Mouse (Mus musculus) T-helper 1 cell (primary cell): ENCODE results near the gene Xpnpep3.
"Not testable (repeated sequence)": the region's sequence is repeated elsewhere in the genome, so short reads cannot be mapped to it uniquely, and the experiment has no call there.

Source experiments
- in situ Hi-C: fragments of 300-600 bp; cut with MboI, MseI; formaldehyde crosslinking; loops from one replicate; pipeline ENCODE4 v1.15.1; 2025; ENCODE audit warnings: high pct_unique_total_duplicates

The Xpnpep3 gene

DNA sequence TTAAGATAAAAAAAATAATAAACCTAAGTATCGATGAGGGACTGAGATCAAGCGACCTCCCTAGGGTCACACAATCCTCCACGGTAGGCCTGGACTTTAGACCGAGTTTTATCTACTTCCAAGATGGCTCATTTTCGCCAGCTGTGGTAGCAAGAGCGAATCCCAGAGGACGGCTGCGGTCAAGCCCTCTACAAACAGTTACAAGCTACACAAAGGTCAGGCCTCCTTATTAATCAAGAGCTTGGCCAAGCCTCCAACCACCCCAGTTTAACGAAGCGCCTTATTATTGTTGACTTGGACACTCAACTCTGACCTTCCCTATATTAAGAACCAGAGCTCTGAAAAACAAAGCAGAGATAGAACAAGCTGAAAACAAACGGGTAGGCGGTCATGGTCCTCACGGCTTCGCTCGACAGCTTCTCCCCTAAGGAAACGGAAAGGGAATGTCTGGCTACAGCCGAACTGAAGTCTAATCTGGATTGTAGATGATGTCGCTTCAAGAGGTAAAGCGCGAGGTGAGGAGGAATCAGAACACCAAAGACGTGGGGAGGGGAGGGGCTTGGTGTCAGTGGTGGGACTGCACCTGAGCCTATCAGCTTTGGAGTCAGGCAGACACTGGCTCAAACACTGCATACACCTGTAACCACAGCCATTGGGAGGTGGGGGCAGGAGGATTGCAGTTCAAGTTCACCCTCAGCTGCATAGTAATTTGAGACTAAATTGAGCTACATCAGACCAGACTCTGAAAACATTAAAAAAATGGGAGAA is 79.7 kb downstream of the Xpnpep3 start:
- in situ Hi-C loops = no loop called here

DNA sequence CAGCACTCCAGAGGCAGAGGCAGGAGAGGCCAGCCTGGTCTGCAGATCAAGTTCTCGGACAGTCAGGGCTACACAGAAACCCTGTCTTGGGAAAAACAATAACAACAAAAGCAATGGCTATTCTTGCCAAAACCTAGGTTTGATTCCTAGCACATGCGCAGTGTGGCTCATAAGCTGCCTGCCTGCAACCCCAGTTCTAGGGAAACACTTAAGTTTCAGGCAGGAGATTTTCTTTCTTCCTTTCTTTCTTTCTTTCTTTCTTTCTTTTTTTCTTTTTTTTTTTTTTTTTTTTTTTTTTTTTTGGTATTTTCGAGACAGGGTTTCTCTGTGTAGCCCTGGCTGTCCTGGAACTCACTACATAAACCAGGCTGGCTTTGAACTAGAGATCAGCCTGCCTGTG is 80.3 kb downstream of the Xpnpep3 start:
- in situ Hi-C loops = not testable (repeated sequence)

DNA sequence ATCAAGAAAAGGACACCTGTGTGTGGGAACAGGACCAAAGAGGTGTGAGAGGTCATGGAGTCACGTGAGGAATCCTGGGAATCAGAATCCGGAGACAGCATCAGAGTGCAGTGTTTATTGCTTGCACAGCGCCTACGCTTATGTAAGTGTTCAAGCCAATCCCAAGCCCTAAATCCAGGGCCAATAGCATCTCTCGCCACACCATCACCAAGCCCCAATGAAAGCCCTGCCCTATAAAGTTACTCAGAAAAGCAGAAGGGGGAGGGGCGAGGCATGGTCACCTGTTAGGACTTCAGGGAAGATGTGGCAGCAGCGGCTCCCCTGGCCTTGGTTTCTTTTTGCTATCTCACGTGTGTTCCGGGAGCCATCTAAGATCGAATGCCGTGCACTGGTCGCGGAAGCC is 81.0 kb downstream of the Xpnpep3 start:
- in situ Hi-C loops = no loop called here

- in situ Hi-C loops = no loop called here
Measured at GRCm38 (mm10) chr15:81482966-81483365, 83.0 kb downstream of the Xpnpep3 start.

- in situ Hi-C loops = no loop called here
Measured at GRCm38 (mm10) chr15:81483691-81484090, 83.8 kb downstream of the Xpnpep3 start.

DNA sequence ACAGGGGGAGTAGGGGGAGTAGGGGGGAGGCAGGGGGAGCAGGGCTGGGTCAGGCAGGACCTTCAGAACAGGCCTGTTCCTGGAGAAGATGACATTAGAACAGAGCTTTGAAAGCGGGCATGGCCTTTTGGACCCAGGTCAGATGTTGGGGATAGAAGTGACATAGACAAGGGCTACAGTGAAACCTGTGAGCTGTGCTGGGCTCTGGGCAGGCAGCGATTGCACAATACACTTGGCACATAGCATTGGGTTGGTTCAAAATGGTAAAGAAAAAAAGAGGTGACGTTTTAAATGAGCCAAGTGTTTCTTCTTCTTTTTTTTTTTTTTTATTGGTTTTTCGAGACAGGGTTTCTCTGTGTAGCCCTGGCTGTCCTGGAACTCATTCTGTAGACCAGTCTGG is 85.5 kb downstream of the Xpnpep3 start:
- in situ Hi-C loops = no loop called here

DNA sequence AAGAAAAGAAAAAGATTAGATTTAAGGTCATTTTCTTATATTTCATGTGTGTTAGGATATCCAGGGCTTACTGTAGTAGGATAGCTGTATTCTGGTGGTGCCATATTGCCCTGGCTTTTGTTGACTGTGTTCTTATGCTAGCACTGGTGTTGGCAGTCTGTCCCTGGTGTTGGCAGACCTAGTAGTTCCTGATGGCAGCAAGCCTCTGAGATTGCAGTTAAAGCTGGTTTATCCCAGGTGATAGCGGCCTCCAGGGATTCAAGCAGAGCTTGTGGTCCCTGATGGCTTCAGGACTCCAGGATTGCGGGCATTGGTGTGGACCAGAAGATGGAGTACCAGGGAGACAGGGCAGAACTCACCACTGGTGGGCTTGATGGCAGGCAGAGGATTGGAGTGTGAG is 103.5 kb downstream of the Xpnpep3 start:
- in situ Hi-C loops = loop anchor here (10.0 kb wide), 1 partner anchor 459 kb away; no protein-coding TSS in a partner anchor

DNA sequence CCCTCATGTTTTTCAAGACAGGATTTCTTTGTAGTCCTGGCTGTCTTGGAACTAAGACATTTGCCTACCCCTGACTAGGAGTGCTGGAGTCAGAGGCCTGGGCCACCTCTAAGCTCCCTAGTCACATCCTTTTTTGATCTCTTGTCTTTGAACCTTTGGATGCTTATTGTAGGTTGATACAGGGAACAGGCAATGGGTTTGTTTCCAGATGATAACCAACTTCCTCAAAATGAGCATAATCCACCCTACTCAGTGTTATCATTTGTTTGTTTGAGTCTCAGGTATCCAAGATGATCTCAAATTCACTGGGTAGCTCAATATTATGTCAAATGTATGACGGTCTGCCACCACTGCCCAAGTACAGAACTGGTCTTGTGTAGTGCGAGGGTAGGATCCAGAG is 104.1 kb downstream of the Xpnpep3 start:
- in situ Hi-C loops = loop anchor here (10.0 kb wide), 1 partner anchor 459 kb away; no protein-coding TSS in a partner anchor
